Mouse (Mus musculus): ENCODE data around the gene Trat1. TPM values are rescaled to one million over a fixed set of nuclear protein-coding genes. Genes with fewer than 3 reads are reported as not detected.

Trat1 gene
- polyA plus RNA-seq, 1 experiment from 2014 or later = 0.20 TPM

- no peak for ATAC-seq (replicated peaks; ENCODE audit: insufficient number of reproducible peaks, insufficient read depth, low FRiP score, low read depth)
- WGBS = 54% methylated on average over 2 of the region's 2 CpGs
- Histone ChIP-seq H3K27ac (no peak overlapping the region), H3K4me1 (replicated peaks) (no peaks in the 10 kb centered on the region), H3K27me3 (no peaks in the 10 kb centered on the region), H3K4me2 (no peak overlapping the region), H3K4me3 (no peak overlapping the region), H3K36me3 (no peaks in the 10 kb centered on the region), H3K9me3 (replicated peaks) (no peaks in the 10 kb centered on the region), H3K9ac (no peak overlapping the region)
These were observed 5.4 kb upstream of the Trat1 start for GRCm38 (mm10) chr16:48777254-48777653.

GRCm38 (mm10) chr16:48769183-48769582 lies 2.6 kb downstream of the Trat1 start:
- no peak overlapping the region for H3K9ac ChIP-seq
- no peak overlapping the region for H3K4me3 ChIP-seq
- H3K27ac ChIP-seq = no peak overlapping the region
- H3K36me3 ChIP-seq = no peaks in the 10 kb centered on the region
- no peak for ATAC-seq (replicated peaks; ENCODE audit: insufficient number of reproducible peaks, insufficient read depth, low FRiP score, low read depth)
- H3K4me2 ChIP-seq = no peak overlapping the region
- WGBS = 85% methylated on average over 3 of the region's 3 CpGs
- no peaks in the 10 kb centered on the region for H3K4me1 ChIP-seq (replicated peaks)
- no peaks in the 10 kb centered on the region for H3K9me3 ChIP-seq (replicated peaks)
- H3K27me3 ChIP-seq = no peaks in the 10 kb centered on the region

- WGBS = 55% methylated on average over 17 of the region's 17 CpGs
- Histone ChIP-seq H3K27ac (no peak overlapping the region), H3K36me3 (no peaks in the 10 kb centered on the region), H3K4me2 (no peak overlapping the region), H3K9ac (no peak overlapping the region), H3K27me3 (no peaks in the 10 kb centered on the region), H3K4me1 (replicated peaks) (no peaks in the 10 kb centered on the region), H3K4me3 (no peak overlapping the region), H3K9me3 (replicated peaks) (no peaks in the 10 kb centered on the region)
- no peak for ATAC-seq (replicated peaks; ENCODE audit: insufficient number of reproducible peaks, insufficient read depth, low FRiP score, low read depth)
These were observed 11.0 kb downstream of the Trat1 start for GRCm38 (mm10) chr16:48760643-48761481.

GRCm38 (mm10) chr16:48750145-48750827 lies 21.5 kb downstream of the Trat1 start:
- 0 out of 2 replicates have a peak overlapping the region, but pooled peaks have one; percentile 19 for H3K4me3 ChIP-seq
- no peak for ATAC-seq (replicated peaks; ENCODE audit: insufficient number of reproducible peaks, insufficient read depth, low FRiP score, low read depth)
- peak overlapping the region; percentile 55 for H3K4me2 ChIP-seq
- H3K36me3 ChIP-seq = no peaks in the 10 kb centered on the region
- no peaks in the 10 kb centered on the region for H3K9me3 ChIP-seq (replicated peaks)
- no peak overlapping the region for H3K9ac ChIP-seq
- no peaks in the 10 kb centered on the region for H3K4me1 ChIP-seq (replicated peaks)
- no peaks in the 10 kb centered on the region for H3K27me3 ChIP-seq
- 18% methylated on average over 26 of the region's 26 CpGs for WGBS
- no peak overlapping the region for H3K27ac ChIP-seq

- Histone ChIP-seq H3K4me1 (replicated peaks) (no peaks in the 10 kb centered on the region), H3K27ac (no peak overlapping the region), H3K36me3 (no peaks in the 10 kb centered on the region), H3K9me3 (replicated peaks) (no peaks in the 10 kb centered on the region), H3K4me3 (no peak overlapping the region), H3K4me2 (no peak overlapping the region), H3K27me3 (no peaks in the 10 kb centered on the region), H3K9ac (no peak overlapping the region)
- ATAC-seq (replicated peaks; ENCODE audit: insufficient number of reproducible peaks, insufficient read depth, low FRiP score, low read depth) = no peak
- 70% methylated on average over 2 of the region's 2 CpGs for WGBS
These were observed 26.4 kb downstream of the Trat1 start for GRCm38 (mm10) chr16:48745418-48745817.

- Histone ChIP-seq H3K36me3 (no peaks in the 10 kb centered on the region), H3K4me2 (no peak overlapping the region), H3K27ac (no peak overlapping the region), H3K9me3 (replicated peaks) (no peaks in the 10 kb centered on the region), H3K4me1 (replicated peaks) (no peaks in the 10 kb centered on the region), H3K4me3 (no peak overlapping the region), H3K27me3 (no peaks in the 10 kb centered on the region), H3K9ac (no peak overlapping the region)
- 77% methylated on average over 2 of the region's 2 CpGs for WGBS
- ATAC-seq (replicated peaks; ENCODE audit: insufficient number of reproducible peaks, insufficient read depth, low FRiP score, low read depth) = no peak
These were observed 26.8 kb downstream of the Trat1 start for GRCm38 (mm10) chr16:48745011-48745410.

GRCm38 (mm10) chr16:48741549-48741948 lies 30.3 kb downstream of the Trat1 start:
- H3K27ac ChIP-seq = no peak overlapping the region
- no peaks in the 10 kb centered on the region for H3K9me3 ChIP-seq (replicated peaks)
- 38% methylated on average over 3 of the region's 3 CpGs for WGBS
- no peaks in the 10 kb centered on the region for H3K27me3 ChIP-seq
- no peaks in the 10 kb centered on the region for H3K36me3 ChIP-seq
- no peak for ATAC-seq (replicated peaks; ENCODE audit: insufficient number of reproducible peaks, insufficient read depth, low FRiP score, low read depth)
- H3K4me3 ChIP-seq = no peak overlapping the region
- H3K9ac ChIP-seq = no peak overlapping the region
- H3K4me1 ChIP-seq (replicated peaks) = no peaks in the 10 kb centered on the region
- no peak overlapping the region for H3K4me2 ChIP-seq

GRCm38 (mm10) chr16:48739974-48740373 lies 31.8 kb downstream of the Trat1 start:
- H3K36me3 ChIP-seq = no peaks in the 10 kb centered on the region
- no peak overlapping the region for H3K4me3 ChIP-seq
- no peak for ATAC-seq (replicated peaks; ENCODE audit: insufficient number of reproducible peaks, insufficient read depth, low FRiP score, low read depth)
- 81% methylated on average over 6 of the region's 6 CpGs for WGBS
- no peak overlapping the region for H3K9ac ChIP-seq
- no peaks in the 10 kb centered on the region for H3K27me3 ChIP-seq
- H3K4me1 ChIP-seq (replicated peaks) = no peaks in the 10 kb centered on the region
- H3K27ac ChIP-seq = no peak overlapping the region
- no peak overlapping the region for H3K4me2 ChIP-seq
- H3K9me3 ChIP-seq (replicated peaks) = no peaks in the 10 kb centered on the region

- no peak for ATAC-seq (replicated peaks; ENCODE audit: insufficient number of reproducible peaks, insufficient read depth, low FRiP score, low read depth)
- Histone ChIP-seq H3K27ac (no peak overlapping the region), H3K9me3 (replicated peaks) (no peaks in the 10 kb centered on the region), H3K4me3 (no peak overlapping the region), H3K36me3 (no peaks in the 10 kb centered on the region), H3K27me3 (no peaks in the 10 kb centered on the region), H3K4me1 (replicated peaks) (no peaks in the 10 kb centered on the region), H3K4me2 (no peak overlapping the region), H3K9ac (no peak overlapping the region)
- 73% methylated on average over 2 of the region's 2 CpGs for WGBS
These were observed 33.4 kb downstream of the Trat1 start for GRCm38 (mm10) chr16:48738429-48738828.

GRCm38 (mm10) chr16:48736890-48737289 lies 34.9 kb downstream of the Trat1 start:
- no peak for ATAC-seq (replicated peaks; ENCODE audit: insufficient number of reproducible peaks, insufficient read depth, low FRiP score, low read depth)
- Histone ChIP-seq H3K9ac (no peak overlapping the region), H3K27me3 (no peaks in the 10 kb centered on the region), H3K4me1 (replicated peaks) (no peaks in the 10 kb centered on the region), H3K4me3 (no peak overlapping the region), H3K9me3 (replicated peaks) (no peaks in the 10 kb centered on the region), H3K27ac (no peak overlapping the region), H3K4me2 (no peak overlapping the region), H3K36me3 (no peaks in the 10 kb centered on the region)
- WGBS = 86% methylated on average over 3 of the region's 3 CpGs

GRCm38 (mm10) chr16:48720259-48720658 lies 51.6 kb downstream of the Trat1 start:
- H3K4me1 ChIP-seq (replicated peaks) = no peaks in the 10 kb centered on the region; the same call in 1 of the 2 replicates
- H3K4me3 ChIP-seq = no peak overlapping the region
- no peak for ATAC-seq (replicated peaks; ENCODE audit: insufficient number of reproducible peaks, insufficient read depth, low FRiP score, low read depth)
- H3K9me3 ChIP-seq (replicated peaks) = no peaks in the 10 kb centered on the region
- no peak overlapping the region for H3K27ac ChIP-seq
- no peak overlapping the region for H3K4me2 ChIP-seq
- no peaks in the 10 kb centered on the region for H3K36me3 ChIP-seq
- 90% methylated on average over 3 of the region's 3 CpGs for WGBS
- no peak overlapping the region for H3K9ac ChIP-seq
- H3K27me3 ChIP-seq = no peaks in the 10 kb centered on the region

Data from heart, embryonic 15.5 days (tissue).